Mouse (Mus musculus): ENCODE data around the gene Pcp4l1.

Pcp4l1 gene

GRCm38 (mm10) chr1:171130971-171131370 lies 65.1 kb downstream of the Pcp4l1 start:
- no peak for DNase-seq

GRCm38 (mm10) chr1:171129251-171129650 lies 66.8 kb downstream of the Pcp4l1 start:
- DNase-seq, result peak in 1 of 2 experiments; percentile 19

- no peak for DNase-seq
Observed at GRCm38 (mm10) chr1:171124398-171124797, 71.7 kb downstream of the Pcp4l1 start.

Measured in cerebellum, postnatal 25 days (tissue).